Mouse (Mus musculus) layer of hippocampus, postnatal 10 days (tissue): ENCODE measurements around the gene 1700018G05Rik. TPM values are rescaled to one million over a fixed set of nuclear protein-coding genes. Genes with fewer than 3 reads are reported as not detected.
A peak's percentile ranks its signal among the peaks of the same experiment; 100 is the strongest.
"Not testable (repeated sequence)": the region's sequence is repeated elsewhere in the genome, so short reads cannot be mapped to it uniquely, and the experiment has no call there.

Experiments used
- DNase-seq, 2 experiments: peaks; one replicate each; pipeline ENCODE4 v3.0.0; 2021; ENCODE audit warnings: low spot score in 2 of 2
- long read RNA-seq: library from polyadenylated mRNA; stranded (forward); transcript quantifications from one replicate; pipeline ENCODE4 v2.0.0, GENCODE M21; 2023
- total RNA-seq, 2 experiments: library from RNA; stranded (reverse); gene quantifications; 2 replicates each; pipeline ENCODE4 v1.2.3; 2021

The 1700018G05Rik gene
- total RNA-seq, result not detected
- long read RNA-seq, result 0 reads

GRCm38 (mm10) chrX:102928072-102928471, at the start of gene 1700018G05Rik:
1700018G05Rik (plus strand) TSS chrX:102928372.
- not testable (repeated sequence) for DNase-seq

- not testable (repeated sequence) for DNase-seq
Measured at GRCm38 (mm10) chrX:102908587-102908986, 19.6 kb upstream of the 1700018G05Rik start, which contains the start of the genes Dmrtc1a and 1700011M02Rik. Dmrtc1a (minus strand) TSS chrX:102908687. 1700011M02Rik (plus strand) TSS chrX:102908905.

- not testable (repeated sequence) for DNase-seq
Measured at GRCm38 (mm10) chrX:102914823-102915222, 13.3 kb upstream of the 1700018G05Rik start.

- peak; percentile 28 to 42 for DNase-seq
Measured at GRCm38 (mm10) chrX:102926707-102927106, 1.5 kb upstream of the 1700018G05Rik start.

- DNase-seq, result no peak
Measured at GRCm38 (mm10) chrX:102932992-102933570, 4.9 kb downstream of the 1700018G05Rik start.

GRCm38 (mm10) chrX:102933571-102934394, 5.6 kb downstream of the 1700018G05Rik start:
- peak; percentile 62 to 77 for DNase-seq

- no peak for DNase-seq
Measured at GRCm38 (mm10) chrX:102934395-102934764, 6.2 kb downstream of the 1700018G05Rik start.

GRCm38 (mm10) chrX:102936743-102937142, 8.6 kb downstream of the 1700018G05Rik start:
- DNase-seq, result no peak

- DNase-seq, result not testable (repeated sequence)
Measured at GRCm38 (mm10) chrX:102950136-102950535, 22.0 kb downstream of the 1700018G05Rik start.

- peak in 1 of 2 experiments; percentile 31 for DNase-seq
Measured at GRCm38 (mm10) chrX:102958917-102959316, 30.7 kb downstream of the 1700018G05Rik start.

- no peak for DNase-seq
Measured at GRCm38 (mm10) chrX:102960581-102960980, 32.4 kb downstream of the 1700018G05Rik start.

Other genes starting within 250 kb of the 1700018G05Rik start
- gene Gm3880, start 241.4 kb upstream of the 1700018G05Rik start, total RNA-seq, result not detected
- not detected for gene Gm9112, start 220.7 kb upstream of the 1700018G05Rik start, total RNA-seq
- gene Dmrtc1b, start 220.5 kb upstream of the 1700018G05Rik start, total RNA-seq, result not detected
- gene Dmrtc1c1, start 125.4 kb upstream of the 1700018G05Rik start, total RNA-seq, result not detected
- not detected for gene Dmrtc1c2, start 73.8 kb upstream of the 1700018G05Rik start, total RNA-seq
- gene 1700031F05Rik, start 60.4 kb upstream of the 1700018G05Rik start, total RNA-seq, result not detected
- gene Dmrtc1a, start 19.7 kb upstream of the 1700018G05Rik start, total RNA-seq, result 1 to 10 TPM; 1.7 TPM
- gene 1700011M02Rik, start 19.5 kb upstream of the 1700018G05Rik start, total RNA-seq, result not detected